Mouse (Mus musculus) ES-Bruce4 (cell line): ENCODE measurements at regions not wholly inside any gene's neighbourhood (a gene's known extent, or its start where the extent isn't known, plus 50 kb on each side); places are given as distances from the start of the nearest gene placed in this dataset.
A peak's percentile ranks its signal among the peaks of the same experiment; 100 is the strongest.

Experiments
- CTCF ChIP-seq: IDR thresholded peaks from one replicate; pipeline ENCODE4 v1.8.1; 2011; ENCODE audit warnings: low read depth, low read length
- EP300 ChIP-seq: IDR thresholded peaks from 2 replicates; pipeline ENCODE4 v1.6.1; 2011; ENCODE audit warnings: low read depth, low read length; ENCODE audit not compliant: insufficient read depth
- POLR2A ChIP-seq: IDR thresholded peaks from one replicate; pipeline ENCODE4 v1.8.1; 2011; ENCODE audit warnings: low read length; ENCODE audit not compliant: insufficient read depth

DNA sequence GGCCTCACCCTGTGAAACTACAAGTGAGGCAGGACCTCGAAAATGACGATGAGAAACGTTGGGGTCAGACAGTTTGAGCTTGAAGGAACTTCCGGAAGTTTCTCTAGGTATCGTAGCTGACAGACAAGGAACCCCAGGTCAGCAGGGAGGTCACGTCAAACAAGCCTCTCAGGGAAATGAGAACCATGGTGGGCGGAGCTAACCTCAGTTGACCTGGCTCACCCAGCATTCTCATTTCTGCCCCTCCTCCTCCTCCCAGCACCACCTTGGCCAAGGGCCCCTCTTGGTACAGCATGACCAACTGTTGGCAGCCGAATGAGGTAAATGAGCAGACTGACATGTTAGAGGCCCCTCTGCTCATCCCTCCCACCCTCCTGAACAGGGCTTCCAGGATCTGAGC, 126.2 kb upstream of the Rpl38 start:
- no peak for TF ChIP-seq POLR2A
- no peak for TF ChIP-seq CTCF
- TF ChIP-seq EP300 = peak; percentile 54; the same call in 1 of the 2 replicates
